13 mouse cellular contexts compared by ENCODE assay signal in genomic region chr2:115836034-115836433, GRCm38 (mm10).
"Had no signal": no experiment of that assay in that cellular context is flagged by ENCODE, and none has a peak within 500 bp of the region (broad histone marks: within the 10 kb centered on the region; RNA-seq: fewer than 3 reads in every experiment).

No protein-coding gene starts in this region.

- ATAC-seq: midbrain, embryonic 15.5 days had no signal

- H3K36me3 ChIP-seq: limb, embryonic 13.5 days; midbrain, embryonic 10.5 days; midbrain, embryonic 15.5 days; neural tube, embryonic 13.5 days had no signal

- H3K4me1 ChIP-seq: limb, embryonic 13.5 days; midbrain, embryonic 10.5 days; midbrain, embryonic 15.5 days; neural tube, embryonic 13.5 days had no signal

- H3K27ac ChIP-seq: limb, embryonic 13.5 days; liver, embryonic 14.5 days; midbrain, embryonic 10.5 days; midbrain, embryonic 15.5 days; neural tube, embryonic 13.5 days had no signal

- H3K4me3 ChIP-seq: limb, embryonic 13.5 days; midbrain, embryonic 10.5 days; midbrain, embryonic 15.5 days; neural tube, embryonic 13.5 days had no signal

- H3K4me2 ChIP-seq: limb, embryonic 13.5 days; midbrain, embryonic 15.5 days; neural tube, embryonic 13.5 days had no signal

- H3K9me3 ChIP-seq: limb, embryonic 13.5 days; midbrain, embryonic 10.5 days; midbrain, embryonic 15.5 days; neural tube, embryonic 13.5 days had no signal

- H3K27me3 ChIP-seq: midbrain, embryonic 15.5 days; neural tube, embryonic 13.5 days had no signal

- H3K9ac ChIP-seq: limb, embryonic 13.5 days; liver, embryonic 14.5 days; midbrain, embryonic 15.5 days; neural tube, embryonic 13.5 days had no signal

- DNase-seq: kidney, adult 9 months; kidney, postnatal 10 days; left cerebral cortex, postnatal 4 days; lung, adult 18-20 months; lung, postnatal 10 days; lung, postnatal 4 days; thymus, adult 2 months; thymus, postnatal 25 days had no signal
